Mouse (Mus musculus) kidney, adult 2 months (tissue): Measurements from ENCODE around the gene Uqcrc2. TPM values are rescaled to one million over a fixed set of nuclear protein-coding genes. Genes with fewer than 3 reads are reported as not detected.

Source experiments
- DNase-seq: peaks from one replicate; pipeline ENCODE4 v3.0.0; 2021
- H3K27ac ChIP-seq: fragments of 200-500 bp; 2 replicates; pipeline ENCODE4 v1.5.1; 2012; ENCODE audit warnings: low read depth, low read length, control low read depth, inconsistent platforms; ENCODE audit not compliant: insufficient read depth
- H3K27me3 ChIP-seq: fragments of 200-500 bp; replicated peaks from 2 replicates; pipeline ENCODE4 v1.6.1; 2012; ENCODE audit warnings: mild to moderate bottlenecking, moderate library complexity, low read length, inconsistent platforms; ENCODE audit not compliant: control insufficient read depth, insufficient read depth
- H3K36me3 ChIP-seq: fragments of 200-500 bp; 2 replicates; pipeline ENCODE4 v1.6.1; 2012; ENCODE audit warnings: mild to moderate bottlenecking, moderate library complexity, low read length, inconsistent platforms; ENCODE audit not compliant: control insufficient read depth, insufficient read depth
- H3K4me1 ChIP-seq: fragments of 200-500 bp; 2 replicates; pipeline ENCODE4 v1.6.1; 2011; ENCODE audit warnings: low read length; ENCODE audit not compliant: control insufficient read depth, insufficient read depth
- H3K4me3 ChIP-seq: fragments of 200-500 bp; 2 replicates; pipeline ENCODE4 v1.5.1; 2011; ENCODE audit warnings: mild to moderate bottlenecking, low read depth, low read length, control low read depth; ENCODE audit not compliant: insufficient read depth
- CTCF ChIP-seq: fragments of 200-500 bp; conservative IDR thresholded peaks from 2 replicates; pipeline ENCODE4 v1.5.1; 2011; ENCODE audit warnings: low read depth, mild to moderate bottlenecking, control low read depth, low read length, moderate library complexity, mixed read lengths; ENCODE audit not compliant: insufficient read depth, insufficient read length
- POLR2A ChIP-seq: fragments of 200-500 bp; IDR thresholded peaks from one replicate; pipeline ENCODE4 v1.6.1; 2011; ENCODE audit warnings: low read depth, low read length, control low read depth
- WGBS: fragments of 180-500 bp; shearing (Covaris S2); methylation state at CpG from one replicate; pipeline ENCODE4 v1.1.7; 2018; 5-methylcytosine and 5-hydroxymethylcytosine counted together
- polyA plus RNA-seq: library from polyadenylated mRNA; depleted of rRNA; stranded (reverse); fragments of >200 nt; gene quantifications from 2 replicates; pipeline ENCODE4 v1.2.3, GENCODE M21; 2012

The Uqcrc2 gene
- polyA plus RNA-seq, 1 experiment, result 275 TPM

DNA sequence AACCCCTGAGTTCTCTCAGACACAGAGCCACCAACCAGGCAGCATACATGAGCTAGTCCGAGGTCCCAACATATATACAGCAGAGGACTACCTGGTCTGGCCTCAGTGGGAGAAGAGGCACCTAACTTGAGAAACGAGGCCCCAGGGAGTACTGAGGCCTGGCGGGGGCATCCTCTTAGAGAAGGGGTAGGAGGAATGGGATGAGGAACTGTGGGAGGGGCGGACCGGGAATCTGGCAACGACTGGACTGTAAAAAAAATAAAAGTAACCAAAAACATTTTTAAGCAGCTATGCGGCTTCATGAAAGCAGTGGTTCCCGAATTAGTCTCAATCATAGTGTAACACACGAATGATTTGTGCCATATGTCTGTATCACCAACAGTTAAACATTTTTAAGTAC, 675 bp upstream of the Uqcrc2 start:
- H3K36me3 ChIP-seq, result no peaks in the 10 kb centered on the region
- 8% methylated on average over 9 of the region's 9 CpGs for WGBS
- no peaks in the 10 kb centered on the region for H3K4me1 ChIP-seq
- TF ChIP-seq CTCF, result no peak
- no peak for TF ChIP-seq POLR2A
- H3K4me3 ChIP-seq, result peak overlapping the region; percentile 75
- peak; percentile 4 for DNase-seq
- no peaks in the 10 kb centered on the region for H3K27me3 ChIP-seq
- H3K27ac ChIP-seq, result peak overlapping the region; percentile 89

DNA sequence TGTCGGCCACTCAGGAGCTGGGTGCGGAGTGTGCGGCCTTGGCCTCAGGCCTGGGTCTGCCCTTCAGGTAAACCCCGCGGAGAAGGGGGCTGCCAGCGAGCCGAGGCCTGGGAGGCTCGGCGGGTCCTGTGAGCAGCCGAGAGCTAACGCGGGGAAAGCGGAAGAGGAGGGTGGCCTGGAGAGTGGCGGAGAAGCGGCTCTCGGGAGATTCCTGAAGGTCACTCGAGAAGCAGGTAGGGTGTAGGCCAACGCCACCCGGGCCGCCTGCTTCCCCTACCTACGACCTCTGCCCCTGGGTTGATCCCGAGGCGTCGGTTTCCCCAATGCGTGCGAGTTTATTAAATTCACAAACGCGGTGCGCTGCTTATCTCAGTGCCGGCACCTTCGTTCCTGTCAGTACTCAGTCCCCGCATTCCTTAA, 396 bp downstream of the Uqcrc2 start:
- H3K27ac ChIP-seq, result peak overlapping the region; percentile 88
- H3K4me1 ChIP-seq, result no peaks in the 10 kb centered on the region
- no peak for TF ChIP-seq CTCF
- TF ChIP-seq POLR2A, result no peak
- WGBS, result under 1% methylated on average over 32 of the region's 32 CpGs
- no peaks in the 10 kb centered on the region for H3K27me3 ChIP-seq
- peak overlapping the region; percentile 75 for H3K4me3 ChIP-seq
- no peak for DNase-seq
- peaks cover 4% of the 10 kb centered on the region for H3K36me3 ChIP-seq

DNA sequence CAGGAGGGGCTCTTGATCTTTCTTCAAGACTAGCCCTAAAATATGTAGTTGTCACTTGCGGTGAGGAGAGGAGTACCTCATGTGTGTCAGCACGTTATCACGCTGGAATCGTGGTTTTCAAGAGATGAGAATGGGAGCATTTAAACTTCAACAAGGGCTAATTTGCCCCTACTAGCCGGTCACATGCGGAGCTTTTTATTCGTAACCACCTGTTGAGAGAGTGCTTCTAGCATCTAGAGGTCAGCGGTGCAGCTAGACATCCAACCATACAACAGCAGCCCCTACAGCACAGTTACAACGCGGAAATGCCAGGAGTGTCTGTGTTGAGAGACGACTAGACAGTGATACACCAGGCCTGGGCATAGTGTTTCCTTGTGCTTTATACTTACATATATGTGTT, 845 bp downstream of the Uqcrc2 start:
- under 1% methylated on average over 11 of the region's 11 CpGs for WGBS
- no peaks in the 10 kb centered on the region for H3K4me1 ChIP-seq
- H3K36me3 ChIP-seq, result peaks cover 4% of the 10 kb centered on the region
- peak overlapping the region; percentile 88 for H3K27ac ChIP-seq
- H3K27me3 ChIP-seq, result no peaks in the 10 kb centered on the region
- TF ChIP-seq POLR2A (no peak), CTCF (no peak)
- peak overlapping the region; percentile 75 for H3K4me3 ChIP-seq
- DNase-seq, result peak; percentile 14

DNA sequence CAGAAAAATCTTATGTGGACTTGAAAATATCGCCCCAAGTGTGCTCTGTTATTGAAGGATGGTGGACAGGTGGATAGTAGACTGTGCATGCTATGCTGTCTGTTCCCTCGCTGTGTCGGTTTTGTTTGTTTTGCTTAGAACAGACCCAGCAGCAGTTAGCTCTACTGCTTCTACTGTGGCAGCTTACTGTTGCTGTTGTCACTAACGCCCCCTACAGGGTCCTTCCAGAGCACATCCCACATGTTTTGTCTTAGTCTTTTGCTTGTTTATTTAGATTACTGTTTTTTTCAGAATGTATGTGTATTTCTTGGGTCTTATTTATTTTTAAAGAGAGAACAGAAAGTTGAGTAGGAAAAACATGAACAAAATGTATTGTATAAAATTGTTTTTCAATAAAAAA, 8.2 kb downstream of the Uqcrc2 start:
- H3K36me3 ChIP-seq, result peaks cover 19% of the 10 kb centered on the region
- TF ChIP-seq CTCF (0 out of 2 replicates have a peak, but pooled peaks have one; percentile 19), POLR2A (no peak)

DNA sequence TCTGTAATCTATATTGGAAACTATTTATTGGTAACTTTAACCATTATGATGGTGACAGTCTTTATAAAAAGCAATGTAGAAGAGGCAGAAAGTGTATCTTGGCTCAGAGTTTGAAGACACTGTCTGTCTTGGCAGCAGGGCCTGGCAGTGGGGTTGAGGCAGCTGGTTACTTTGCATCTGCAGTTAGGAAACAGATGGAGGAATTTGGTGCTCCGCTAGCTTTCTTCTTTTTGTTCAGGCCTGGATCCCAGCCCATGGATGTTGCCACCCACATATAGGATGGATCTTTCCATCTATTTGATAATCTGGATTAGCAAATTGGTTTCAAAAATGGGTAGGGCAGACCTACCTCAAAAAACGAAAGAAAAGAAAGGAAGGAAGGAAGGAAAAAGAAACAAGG, 12.9 kb downstream of the Uqcrc2 start:
- Histone ChIP-seq H3K4me3 (no peak overlapping the region), H3K27me3 (no peaks in the 10 kb centered on the region), H3K27ac (no peak overlapping the region), H3K4me1 (no peaks in the 10 kb centered on the region), H3K36me3 (peaks cover 24% of the 10 kb centered on the region)
- DNase-seq, result no peak
- TF ChIP-seq CTCF (no peak), POLR2A (no peak)
- WGBS, result 80% methylated on average over 2 of the region's 2 CpGs

More for the DNA sequence above, 8.2 kb downstream of the Uqcrc2 start:
- 66% methylated on average over 4 of the region's 4 CpGs for WGBS
- Histone ChIP-seq H3K27me3 (no peaks in the 10 kb centered on the region), H3K4me3 (no peak overlapping the region), H3K4me1 (no peaks in the 10 kb centered on the region), H3K27ac (no peak overlapping the region)
- DNase-seq, result no peak

DNA sequence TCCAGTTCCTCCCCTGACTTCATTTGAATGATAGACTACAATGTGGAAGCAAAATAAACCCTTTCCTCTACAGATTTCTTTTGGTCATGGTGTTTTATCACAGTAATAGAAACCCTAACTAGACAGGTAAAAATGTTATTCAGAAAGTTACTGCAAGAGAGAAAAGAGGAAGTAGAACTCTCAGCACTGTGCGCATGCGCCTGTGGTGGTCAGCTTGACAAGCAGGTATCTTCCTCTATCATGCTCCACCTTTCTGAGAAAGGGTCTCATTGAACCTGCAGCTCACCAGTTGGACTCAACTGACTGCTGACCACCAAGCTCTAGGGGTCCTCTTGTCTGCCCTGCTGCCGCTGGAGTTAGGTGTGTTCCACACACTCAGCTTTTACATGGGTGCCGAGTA, 27.1 kb downstream of the Uqcrc2 start:
- Histone ChIP-seq H3K27me3 (no peaks in the 10 kb centered on the region), H3K36me3 (peaks cover 9% of the 10 kb centered on the region), H3K4me1 (no peaks in the 10 kb centered on the region), H3K27ac (no peak overlapping the region), H3K4me3 (no peak overlapping the region)
- TF ChIP-seq CTCF (no peak), POLR2A (no peak)
- no peak for DNase-seq
- 97% methylated on average over 4 of the region's 4 CpGs for WGBS

DNA sequence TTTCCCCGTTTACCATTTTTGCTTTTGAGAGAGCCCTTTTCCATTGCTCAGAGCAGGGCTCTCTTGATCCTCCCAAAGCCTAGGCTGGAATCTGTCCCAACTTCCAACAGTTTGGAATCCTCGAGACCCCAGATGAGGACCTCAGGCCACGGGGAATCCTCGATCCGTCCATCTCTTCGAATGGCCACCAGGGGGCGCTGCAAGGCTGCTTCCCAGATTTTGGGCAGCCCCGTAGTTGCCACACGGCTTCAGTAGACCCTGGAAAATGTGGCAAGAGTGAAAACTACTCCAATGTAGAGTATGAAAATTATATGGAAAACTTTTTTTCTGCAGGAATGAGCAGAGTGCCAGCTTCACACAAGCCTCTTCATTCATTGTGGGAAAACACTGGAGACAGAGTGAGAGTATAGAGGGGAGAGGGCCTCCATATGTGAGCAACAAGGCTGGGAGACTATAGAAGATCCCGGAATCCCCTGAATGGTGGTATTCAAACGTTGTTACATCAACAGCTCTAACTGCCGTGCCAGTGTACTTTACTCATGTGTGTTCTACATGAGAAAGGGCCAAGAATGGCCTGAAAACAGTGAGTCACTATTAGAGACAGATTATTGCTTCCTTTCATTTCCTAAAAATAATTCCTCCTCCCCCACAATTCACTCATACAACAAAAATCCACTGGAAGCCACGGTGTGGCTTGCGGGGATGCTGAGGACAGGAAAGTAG, 35.3 kb downstream of the Uqcrc2 start, which contains the start of gene Pdzd9:
TSS of gene Pdzd9 (minus strand) at position 191 of the 723 bp plus-strand sequence.
- 17% methylated on average over 14 of the region's 14 CpGs for WGBS
- no peak within 1 kb of the TSS for H3K27ac ChIP-seq
- H3K27me3 ChIP-seq, result no peaks in the 10 kb centered on the region
- TF ChIP-seq CTCF (peak; percentile 82), POLR2A (no peak)
- peak; percentile 64 for DNase-seq
- no peaks in the 10 kb centered on the region for H3K36me3 ChIP-seq
- H3K4me3 ChIP-seq, result no peak within 1 kb of the TSS
- no peaks in the 10 kb centered on the region; the same call in 1 of the 2 replicates for H3K4me1 ChIP-seq
